Mouse (Mus musculus) kidney, embryonic 14.5 days (tissue): Measurements from ENCODE around the gene Mgst3. TPM values are rescaled to one million over a fixed set of nuclear protein-coding genes. Genes with fewer than 3 reads are reported as not detected.
"Not testable (repeated sequence)": the region's sequence is repeated elsewhere in the genome, so short reads cannot be mapped to it uniquely, and the experiment has no call there.

Experiments used
- ATAC-seq: fragments of 200-750 bp; cut with Nextera tagmentation; 2 replicates; pipeline ENCODE4 v1.8.0; 2017; ENCODE audit warnings: moderate number of reproducible peaks, mild to moderate bottlenecking, moderate TSS enrichment, moderate library complexity; ENCODE audit not compliant: low FRiP score, low TSS enrichment
- H3K27ac ChIP-seq: fragments of 300-500 bp; sonication (generic); 2 replicates; pipeline ENCODE4 v1.5.1; 2014; ENCODE audit warnings: low read depth, mild to moderate bottlenecking, low read length, moderate library complexity, mixed read lengths
- H3K27me3 ChIP-seq: fragments of 300-500 bp; sonication (generic); 2 replicates; pipeline ENCODE4 v1.6.1; 2014; ENCODE audit warnings: mild to moderate bottlenecking, low read length; ENCODE audit not compliant: control insufficient read depth, insufficient read depth
- H3K36me3 ChIP-seq: fragments of 300-500 bp; sonication (generic); 2 replicates; pipeline ENCODE4 v1.6.1; 2014; ENCODE audit warnings: low read length, mixed read lengths; ENCODE audit not compliant: control insufficient read depth, insufficient read depth
- H3K4me1 ChIP-seq: fragments of 300-500 bp; sonication (generic); 2 replicates; pipeline ENCODE4 v1.6.1; 2014; ENCODE audit warnings: low read length, mixed read lengths; ENCODE audit not compliant: control insufficient read depth, insufficient read depth
- H3K4me2 ChIP-seq: fragments of 300-500 bp; sonication (generic); replicated peaks from 2 replicates; pipeline ENCODE4 v1.6.1; 2014; ENCODE audit warnings: low read depth, mild to moderate bottlenecking, low read length
- H3K4me3 ChIP-seq: fragments of 300-500 bp; sonication (generic); 2 replicates; pipeline ENCODE4 v1.5.1; 2014; ENCODE audit warnings: mild to moderate bottlenecking, low read length
- H3K9ac ChIP-seq: fragments of 300-500 bp; sonication (generic); 2 replicates; pipeline ENCODE4 v1.6.1; 2014; ENCODE audit warnings: low read depth, mild to moderate bottlenecking, low read length, moderate library complexity
- H3K9me3 ChIP-seq: fragments of 300-500 bp; sonication (generic); 2 replicates; pipeline ENCODE4 v1.6.1; 2016; ENCODE audit warnings: low read length; ENCODE audit not compliant: control insufficient read depth
- WGBS: fragments of 180-500 bp; shearing (Covaris S2); extraction: QIAGEN DNeasy Blood & Tissue Kit; methylation state at CpG from one replicate; pipeline ENCODE4 v1.1.7; 2014; 5-methylcytosine and 5-hydroxymethylcytosine counted together
- polyA plus RNA-seq: library from polyadenylated mRNA; unstranded; fragments of >200 nt; fragmentation: Nextera tagmentation; extraction: Ambion mirVana; gene quantifications from 2 replicates; pipeline ENCODE4 v1.2.1, GENCODE M21; 2014

Mgst3 gene
- polyA plus RNA-seq, 1 experiment from 2014 or later, result 41.6 TPM

DNA sequence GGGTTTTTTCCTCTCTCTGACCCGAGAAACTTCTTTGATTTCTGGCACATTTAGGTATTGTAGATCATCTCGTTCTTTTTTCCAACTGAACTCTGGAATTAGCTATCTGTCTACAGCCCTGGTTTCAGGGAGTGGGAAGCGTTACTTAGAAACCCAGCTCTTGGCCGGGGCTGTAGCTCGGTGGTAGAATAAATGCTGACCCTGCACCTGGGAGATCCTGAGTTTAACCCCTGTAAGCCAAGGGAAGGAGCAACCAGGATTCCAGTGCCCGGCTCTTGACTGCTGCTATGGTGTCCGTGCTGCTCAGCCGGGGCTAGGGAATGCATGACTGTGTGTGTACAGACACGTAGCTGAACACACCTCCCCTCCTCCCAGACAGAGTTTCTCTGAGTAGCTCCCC lies 34.9 kb downstream of the Mgst3 start:
- no peaks in the 10 kb centered on the region for H3K4me1 ChIP-seq
- no peaks in the 10 kb centered on the region for H3K27me3 ChIP-seq
- no peak overlapping the region for H3K4me2 ChIP-seq
- H3K9ac ChIP-seq, result no peak overlapping the region
- H3K27ac ChIP-seq, result no peak overlapping the region
- no peak overlapping the region for H3K4me3 ChIP-seq
- no peak for ATAC-seq
- H3K36me3 ChIP-seq, result peaks cover 29% of the 10 kb centered on the region; the same call in 1 of the 2 replicates
- WGBS, result 87% methylated on average over 9 of the region's 9 CpGs
- no peaks in the 10 kb centered on the region for H3K9me3 ChIP-seq

DNA sequence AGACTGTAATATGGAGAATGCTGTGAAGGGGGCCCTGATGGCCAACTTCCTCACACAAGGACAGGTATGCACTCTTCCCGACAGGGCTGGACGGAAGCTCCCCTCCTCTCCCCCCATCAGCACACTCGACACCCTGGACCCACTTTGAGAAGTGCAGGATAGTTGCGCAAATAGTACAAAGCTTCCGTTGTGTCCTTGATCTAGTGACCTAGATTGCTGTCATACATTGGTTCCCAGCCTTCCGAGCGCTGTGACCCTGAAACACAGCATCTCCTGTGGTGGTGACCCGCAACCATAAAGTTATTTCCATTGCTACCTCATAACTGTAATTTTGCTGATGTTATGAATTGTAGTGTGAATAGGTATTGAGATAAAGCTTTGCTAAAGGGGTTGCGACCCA lies 36.3 kb downstream of the Mgst3 start:
- Histone ChIP-seq H3K9me3 (no peaks in the 10 kb centered on the region), H3K27me3 (no peaks in the 10 kb centered on the region), H3K4me1 (no peaks in the 10 kb centered on the region), H3K4me3 (no peak overlapping the region), H3K4me2 (no peak overlapping the region), H3K9ac (no peak overlapping the region), H3K36me3 (peaks cover 29% of the 10 kb centered on the region; the same call in 1 of the 2 replicates), H3K27ac (no peak overlapping the region)
- 95% methylated on average over 9 of the region's 9 CpGs for WGBS
- ATAC-seq, result no peak

DNA sequence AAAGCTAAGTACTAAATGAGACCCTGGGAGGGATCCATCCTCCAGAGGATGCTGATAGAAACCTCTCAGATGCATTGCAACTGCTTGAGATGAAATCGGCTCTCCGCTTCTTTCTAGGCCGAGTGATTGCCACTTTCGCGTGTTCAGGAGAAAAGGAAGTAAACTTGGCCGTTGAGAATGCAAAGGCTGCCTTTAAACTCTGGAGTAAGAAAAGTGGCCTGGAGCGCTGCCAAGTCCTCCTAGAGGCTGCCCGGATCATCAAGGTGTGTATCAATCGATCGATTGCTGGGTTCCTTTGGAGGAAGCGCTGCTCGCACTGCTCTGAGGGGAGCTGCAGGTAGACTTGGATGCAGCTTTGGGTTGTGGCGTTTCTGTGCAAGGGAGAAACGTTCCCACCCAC lies 41.2 kb downstream of the Mgst3 start:
- Histone ChIP-seq H3K9ac (no peak overlapping the region), H3K4me1 (no peaks in the 10 kb centered on the region), H3K9me3 (no peaks in the 10 kb centered on the region), H3K4me2 (no peak overlapping the region), H3K4me3 (no peak overlapping the region), H3K27ac (no peak overlapping the region), H3K36me3 (peaks cover 27% of the 10 kb centered on the region; the same call in 1 of the 2 replicates), H3K27me3 (no peaks in the 10 kb centered on the region)
- WGBS, result 89% methylated on average over 14 of the region's 14 CpGs
- ATAC-seq, result no peak

DNA sequence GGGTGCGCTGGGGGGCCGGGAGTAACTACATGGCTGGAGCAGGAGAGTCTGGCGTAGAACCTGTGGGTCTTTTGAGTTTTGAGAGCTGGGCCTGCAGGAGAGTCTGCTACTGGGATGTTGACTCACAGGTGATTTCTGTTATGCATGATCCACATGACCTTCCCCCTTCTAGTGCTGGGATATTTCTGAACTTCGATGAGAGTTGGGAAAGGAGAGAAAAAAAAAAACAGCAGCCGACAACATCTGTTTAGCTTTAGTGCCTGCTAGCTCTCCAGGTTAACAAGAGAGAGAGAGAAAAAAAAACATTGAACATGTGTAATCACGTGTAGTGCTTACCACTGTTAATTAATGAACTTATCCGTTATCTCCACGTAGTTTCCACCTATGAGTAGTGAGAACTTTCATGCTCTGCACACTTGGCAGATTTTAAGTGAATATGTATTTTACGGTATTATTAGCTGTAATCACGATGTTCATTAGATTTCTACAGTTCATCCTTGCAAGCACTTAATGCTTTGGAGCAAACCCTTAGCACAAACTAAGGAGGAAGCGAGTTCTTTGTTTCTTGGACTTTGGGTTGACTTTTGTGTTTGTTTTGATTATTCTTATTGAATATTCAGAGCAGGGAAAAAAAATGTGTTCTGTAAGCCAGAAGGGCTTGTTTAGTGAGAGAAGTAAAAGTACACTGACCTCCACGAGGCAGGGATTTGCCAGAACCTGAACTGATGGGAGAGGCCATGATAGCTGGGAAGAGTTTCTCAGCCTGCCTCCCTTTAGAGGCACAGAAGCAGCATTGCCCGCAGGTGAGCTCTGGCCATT lies 42.8 kb downstream of the Mgst3 start:
- H3K9ac ChIP-seq, result peak overlapping the region; percentile 76
- peak overlapping the region; percentile 73 for H3K4me3 ChIP-seq
- peak overlapping the region; percentile 62; the same call in 1 of the 2 replicates for H3K27ac ChIP-seq
- H3K4me1 ChIP-seq, result no peaks in the 10 kb centered on the region
- ATAC-seq, result no peak
- peaks cover 15% of the 10 kb centered on the region; the same call in 1 of the 2 replicates for H3K36me3 ChIP-seq
- 34% methylated on average over 13 of the region's 13 CpGs for WGBS
- no peaks in the 10 kb centered on the region for H3K9me3 ChIP-seq
- no peaks in the 10 kb centered on the region for H3K27me3 ChIP-seq
- peak overlapping the region; percentile 87 for H3K4me2 ChIP-seq

DNA sequence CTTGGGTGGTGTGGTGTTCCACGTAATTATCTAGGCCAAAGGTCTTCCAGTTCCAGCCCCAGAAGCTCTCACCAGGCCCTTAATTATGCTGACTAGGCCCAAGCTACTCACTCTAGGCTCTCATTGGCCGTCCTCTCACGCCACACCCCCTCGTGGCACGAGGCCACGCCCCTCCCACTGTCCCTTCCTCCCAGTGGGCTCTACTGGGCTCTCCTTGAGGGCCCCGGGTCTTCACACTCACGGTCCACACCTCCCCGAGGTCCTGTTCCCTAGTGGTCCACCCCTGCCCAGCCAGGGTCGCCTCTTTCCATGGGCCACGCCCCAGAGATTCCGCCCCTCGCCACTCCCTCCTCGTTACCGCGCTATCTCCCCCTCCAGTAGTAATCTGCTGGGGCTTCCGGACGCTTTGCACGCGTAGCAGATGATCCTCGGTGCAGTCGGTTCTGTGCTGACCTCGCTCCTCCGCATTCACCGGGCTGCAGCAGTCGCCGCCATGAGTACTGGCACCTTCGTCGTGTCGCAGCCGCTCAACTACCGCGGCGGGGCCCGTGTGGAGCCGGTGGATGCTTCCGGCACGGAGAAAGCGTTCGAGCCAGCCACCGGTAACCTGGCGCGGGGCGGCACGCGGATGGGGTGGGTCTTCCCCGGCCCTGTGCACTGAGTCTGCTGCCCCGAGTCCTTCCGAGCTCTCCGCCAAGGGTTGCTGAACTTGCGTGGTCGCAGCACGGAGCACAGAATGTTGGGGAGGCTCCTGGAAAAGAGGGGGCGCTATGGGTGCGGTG lies 43.6 kb downstream of the Mgst3 start, which contains the start of gene Aldh9a1:
Gene Aldh9a1, plus strand, starts transcription at position 177 of the 782 bp plus-strand sequence.
- H3K27me3 ChIP-seq, result no peaks in the 10 kb centered on the region
- peaks cover 10% of the 10 kb centered on the region; the same call in 1 of the 2 replicates for H3K36me3 ChIP-seq
- H3K9me3 ChIP-seq, result no peaks in the 10 kb centered on the region
- H3K27ac ChIP-seq, result peak within 1 kb of the TSS; percentile 62
- H3K4me2 ChIP-seq, result peak within 1 kb of the TSS; percentile 87
- peak within 1 kb of the TSS; percentile 73 for H3K4me3 ChIP-seq
- H3K9ac ChIP-seq, result peak within 1 kb of the TSS; percentile 76
- WGBS, result under 1% methylated on average over 55 of the region's 55 CpGs
- no peaks in the 10 kb centered on the region for H3K4me1 ChIP-seq
- peak; percentile 99 for ATAC-seq

DNA sequence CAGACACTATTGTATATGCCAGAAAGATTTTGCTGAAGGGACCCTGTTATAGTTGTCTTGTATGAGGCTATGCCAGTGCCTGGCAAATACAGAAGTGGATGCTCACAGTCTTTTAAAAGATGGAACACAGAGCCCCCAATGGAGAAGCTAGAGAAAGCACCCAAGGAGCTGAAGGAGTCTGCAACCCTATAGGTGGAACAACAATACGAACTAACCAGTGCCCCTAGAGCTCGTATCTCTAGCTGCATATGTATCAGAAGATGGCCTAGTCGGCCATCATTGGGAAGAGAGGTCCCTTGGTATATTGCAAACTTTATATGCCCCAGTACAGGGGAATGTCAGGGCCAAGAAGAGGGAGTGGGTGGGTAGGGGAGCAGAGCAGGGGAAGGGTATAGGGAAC lies 44.4 kb downstream of the Mgst3 start:
- ATAC-seq, result not testable (repeated sequence)

DNA sequence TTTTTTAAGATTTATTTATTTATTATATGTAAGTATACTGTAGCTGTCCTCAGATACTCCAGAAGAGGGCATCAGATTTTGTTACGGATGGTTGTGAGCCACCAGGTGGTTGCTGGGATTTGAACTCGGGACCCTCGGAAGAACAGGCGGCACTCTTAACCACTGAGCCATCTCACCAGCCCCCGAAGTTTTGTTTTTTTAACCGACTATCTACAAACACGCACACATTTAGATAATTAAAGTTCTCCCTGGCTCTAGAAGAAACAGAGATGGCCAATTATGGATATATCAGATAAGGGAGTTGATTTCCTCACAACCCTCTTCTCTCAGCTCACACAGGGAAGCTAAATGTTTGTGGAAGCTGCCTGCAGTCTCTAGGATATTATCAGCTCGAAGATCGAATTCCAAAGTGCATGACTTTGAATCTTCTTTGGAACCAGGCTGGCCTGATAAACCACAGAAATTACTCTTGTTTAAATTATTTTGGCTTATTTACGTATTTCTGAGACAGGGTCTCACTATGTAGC lies 47.6 kb downstream of the Mgst3 start:
- not testable (repeated sequence) for H3K4me1 ChIP-seq, H3K4me2 ChIP-seq, H3K27me3 ChIP-seq, H3K9me3 ChIP-seq, H3K9ac ChIP-seq, H3K27ac ChIP-seq, H3K4me3 ChIP-seq, H3K36me3 ChIP-seq, ATAC-seq
- 83% methylated on average over 10 of the region's 10 CpGs for WGBS

More for the DNA sequence above, 44.4 kb downstream of the Mgst3 start:
- H3K27ac ChIP-seq, H3K4me3 ChIP-seq, H3K9ac ChIP-seq, H3K36me3 ChIP-seq, H3K4me1 ChIP-seq, H3K4me2 ChIP-seq, H3K27me3 ChIP-seq, H3K9me3 ChIP-seq: not testable (repeated sequence)
- WGBS, result 61% methylated on average over 3 of the region's 3 CpGs

DNA sequence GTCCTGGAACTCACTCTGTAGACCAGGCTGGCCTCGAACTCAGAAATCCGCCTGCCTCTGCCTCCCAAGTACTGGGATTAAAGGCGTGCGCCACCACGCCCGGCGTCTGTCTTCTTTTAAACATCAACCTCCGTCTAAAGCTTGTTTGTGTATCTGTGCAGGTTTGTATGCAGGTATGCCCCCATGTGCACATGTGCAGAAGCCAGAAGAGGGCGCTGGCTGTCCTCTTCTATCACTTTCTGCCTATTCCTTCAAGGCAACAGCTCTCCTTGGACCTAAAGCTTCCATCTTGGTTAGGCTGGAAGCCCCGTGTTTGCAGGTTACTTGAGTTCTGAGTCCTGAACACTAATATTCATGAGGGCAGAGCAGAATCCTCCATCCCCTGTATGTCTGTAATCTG lies 50.8 kb downstream of the Mgst3 start:
- Histone ChIP-seq H3K9me3 (no peaks in the 10 kb centered on the region), H3K36me3 (no peaks in the 10 kb centered on the region), H3K4me1 (no peaks in the 10 kb centered on the region), H3K4me3 (no peak overlapping the region), H3K4me2 (no peak overlapping the region), H3K27ac (no peak overlapping the region), H3K27me3 (0 out of 2 replicates have a peak, but pooled peaks cover 4% of the 10 kb centered on the region), H3K9ac (no peak overlapping the region)
- WGBS, result 91% methylated on average over 9 of the region's 10 CpGs
- no peak for ATAC-seq
